Mouse (Mus musculus): ENCODE data around the gene Mettl3.

Gene Mettl3

GRCm38 (mm10) chr14:52283629-52284028, 21.3 kb downstream of the Mettl3 start:
- no peak for DNase-seq

- no peak for DNase-seq
Measured at GRCm38 (mm10) chr14:52279747-52280120, 25.2 kb downstream of the Mettl3 start.

- peak; percentile 98 for DNase-seq
Measured at GRCm38 (mm10) chr14:52278932-52279746, 25.8 kb downstream of the Mettl3 start, which contains the start of the genes Tox4 and Rab2b. Gene Tox4, plus strand, starts transcription at chr14:52279146. Gene Rab2b, minus strand, starts transcription at chr14:52279545.

- DNase-seq, result no peak
Measured at GRCm38 (mm10) chr14:52277210-52277609, 27.7 kb downstream of the Mettl3 start.

GRCm38 (mm10) chr14:52272781-52273180, 32.1 kb downstream of the Mettl3 start:
- DNase-seq, result no peak

GRCm38 (mm10) chr14:52257484-52258213, 47.3 kb downstream of the Mettl3 start, which contains the start of gene Chd8:
Gene Chd8, minus strand, starts transcription at chr14:52257780.
- peak; percentile 100 for DNase-seq

- DNase-seq, result peak; percentile 32
Measured at GRCm38 (mm10) chr14:52256311-52257175, 48.4 kb downstream of the Mettl3 start.

GRCm38 (mm10) chr14:52246129-52246528, 58.8 kb downstream of the Mettl3 start:
- no peak for DNase-seq

All from thymus, postnatal 4 days (tissue).